Mouse (Mus musculus): ENCODE data around the gene Dab2ip. TPM values are rescaled to one million over a fixed set of nuclear protein-coding genes. Genes with fewer than 3 reads are reported as not detected.

The Dab2ip gene
- polyA plus RNA-seq, 1 experiment from 2014 or later, result 60.0 TPM

- Histone ChIP-seq H3K4me1 (no peaks in the 10 kb centered on the region), H3K4me2 (no peak overlapping the region), H3K36me3 (no peaks in the 10 kb centered on the region), H3K4me3 (replicated peaks) (no peak overlapping the region), H3K27ac (no peak overlapping the region), H3K9me3 (no peaks in the 10 kb centered on the region), H3K27me3 (replicated peaks) (no peaks in the 10 kb centered on the region), H3K9ac (no peak overlapping the region)
- 85% methylated on average over 9 of the region's 9 CpGs for WGBS
- no peak for ATAC-seq (ENCODE audit: insufficient read depth, low FRiP score, low read depth)
Measured at GRCm38 (mm10) chr2:35776935-35777334, 218.9 kb downstream of the Dab2ip start.

GRCm38 (mm10) chr2:35779266-35779665 lies 221.2 kb downstream of the Dab2ip start:
- no peak overlapping the region for H3K4me3 ChIP-seq (replicated peaks)
- H3K27ac ChIP-seq, result no peak overlapping the region
- no peaks in the 10 kb centered on the region for H3K9me3 ChIP-seq
- no peak for ATAC-seq (ENCODE audit: insufficient read depth, low FRiP score, low read depth)
- no peaks in the 10 kb centered on the region for H3K36me3 ChIP-seq
- WGBS, result 88% methylated on average over 5 of the region's 5 CpGs
- no peak overlapping the region for H3K4me2 ChIP-seq
- no peaks in the 10 kb centered on the region for H3K27me3 ChIP-seq (replicated peaks)
- H3K9ac ChIP-seq, result no peak overlapping the region
- 0 out of 2 replicates have a peak, but pooled peaks cover 5% of the 10 kb centered on the region for H3K4me1 ChIP-seq

Other genes starting within 250 kb of the Dab2ip start
- 67.2 and 74.4 TPM in 2 replicates for gene Stom, start 221.3 kb upstream of the Dab2ip start, polyA plus RNA-seq (2015; fragmentation: Nextera tagmentation; extraction: Ambion mirVana)
- not detected in 2 replicates for gene 4930568D16Rik, start 190.5 kb upstream of the Dab2ip start, polyA plus RNA-seq (2015; fragmentation: Nextera tagmentation; extraction: Ambion mirVana)
- gene 4930402F06Rik, start 161.1 kb upstream of the Dab2ip start, polyA plus RNA-seq (2015; fragmentation: Nextera tagmentation; extraction: Ambion mirVana), result not detected in 2 replicates
- gene Ggta1, start 95.0 kb upstream of the Dab2ip start, polyA plus RNA-seq (2015; fragmentation: Nextera tagmentation; extraction: Ambion mirVana), result 26.7 and 28.6 TPM in 2 replicates